Mouse (Mus musculus): ENCODE results near the gene Akap13.
"Not testable (repeated sequence)": the region's sequence is repeated elsewhere in the genome, so short reads cannot be mapped to it uniquely, and the experiment has no call there.

DNA sequence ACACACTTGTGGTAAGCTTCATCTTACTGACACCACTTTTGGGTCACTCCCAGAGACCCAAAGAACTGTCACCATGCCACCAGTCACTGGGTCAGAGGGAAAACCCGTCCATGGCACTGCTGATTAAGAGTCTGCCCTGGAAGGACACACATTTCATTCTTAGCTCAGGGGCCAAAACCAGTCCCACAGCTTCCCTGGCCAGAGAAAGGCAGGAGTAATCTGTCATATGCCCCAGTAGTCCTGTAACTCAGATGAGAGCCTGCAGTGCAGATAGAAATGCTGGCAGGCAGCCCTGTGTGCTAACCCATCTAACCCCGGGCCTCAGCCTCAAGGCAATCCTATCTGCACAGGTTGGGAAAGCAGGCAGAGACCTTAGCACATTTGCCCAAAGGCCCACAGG lies 306.9 kb downstream of the Akap13 start:
- TF ChIP-seq POLR2A (IDR thresholded peaks at IDR 0.05; ENCODE audit: low read depth, low read length); CTCF (IDR thresholded peaks at IDR 0.05; ENCODE audit: borderline replicate concordance, insufficient read depth, low read length): not testable (repeated sequence)
